Mouse (Mus musculus) liver, postnatal 0 days (tissue): Measurements from ENCODE around the gene Klhl18.

Experiments
- CTCF ChIP-seq: sonication (generic); IDR thresholded peaks from 2 replicates; pipeline ENCODE4 v1.5.1; 2016; ENCODE audit warnings: antibody characterized with exemption, low read depth
- EP300 ChIP-seq: IDR thresholded peaks from 2 replicates; pipeline ENCODE4 v1.6.1; 2016; ENCODE audit warnings: antibody characterized with exemption, low read depth, mild to moderate bottlenecking

DNA sequence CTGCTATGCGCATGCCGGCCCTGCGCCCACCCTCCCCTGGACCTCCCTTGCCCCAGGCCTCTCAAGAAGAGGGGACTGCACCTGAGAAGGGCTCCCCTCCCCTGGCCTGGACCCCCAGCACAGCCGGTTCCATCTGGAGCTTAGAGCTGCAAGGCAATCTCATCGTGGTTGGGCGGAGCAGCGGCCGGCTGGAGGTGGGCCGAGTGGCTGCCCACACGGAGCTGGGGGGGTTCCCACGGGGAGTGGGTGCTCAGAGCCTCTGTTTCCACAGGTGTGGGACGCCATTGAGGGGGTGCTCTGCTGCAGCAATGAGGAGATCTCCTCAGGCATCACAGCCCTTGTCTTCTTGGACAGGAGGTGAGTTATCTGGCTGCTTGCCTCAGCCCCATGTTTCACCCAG is 95.2 kb downstream of the Klhl18 start:
- TF ChIP-seq CTCF (no peak), EP300 (no peak)
